Mouse (Mus musculus) stomach, postnatal 0 days (tissue): ENCODE measurements around the gene Cep95.

Experiments
- CTCF ChIP-seq: IDR thresholded peaks from 2 replicates; pipeline ENCODE4 v1.5.1; 2016; ENCODE audit warnings: antibody characterized with exemption, low read depth, mild to moderate bottlenecking, moderate library complexity
- EP300 ChIP-seq: optimal IDR thresholded peaks from 2 replicates; pipeline ENCODE3; 2016; ENCODE audit warnings: antibody characterized with exemption

GRCm38 (mm10) chr11:106751039-106752018 is 37.7 kb upstream of the Cep95 start, which contains the start of gene Milr1:
- TF ChIP-seq CTCF: no peak
- no peak for TF ChIP-seq EP300
